Mouse (Mus musculus) cerebellum, postnatal 4 days (tissue): ENCODE results near the gene Cdh11.
"Not testable (repeated sequence)": the region's sequence is repeated elsewhere in the genome, so short reads cannot be mapped to it uniquely, and the experiment has no call there.

Experiments used
- DNase-seq, 2 experiments: peaks; one replicate each; pipeline ENCODE4 v3.0.0; 2022; ENCODE audit warnings: low spot score in 2 of 2, mixed read lengths in 1 of 2

The Cdh11 gene

GRCm38 (mm10) chr8:102715956-102716355, 69.5 kb downstream of the Cdh11 start:
- no peak for DNase-seq

DNA sequence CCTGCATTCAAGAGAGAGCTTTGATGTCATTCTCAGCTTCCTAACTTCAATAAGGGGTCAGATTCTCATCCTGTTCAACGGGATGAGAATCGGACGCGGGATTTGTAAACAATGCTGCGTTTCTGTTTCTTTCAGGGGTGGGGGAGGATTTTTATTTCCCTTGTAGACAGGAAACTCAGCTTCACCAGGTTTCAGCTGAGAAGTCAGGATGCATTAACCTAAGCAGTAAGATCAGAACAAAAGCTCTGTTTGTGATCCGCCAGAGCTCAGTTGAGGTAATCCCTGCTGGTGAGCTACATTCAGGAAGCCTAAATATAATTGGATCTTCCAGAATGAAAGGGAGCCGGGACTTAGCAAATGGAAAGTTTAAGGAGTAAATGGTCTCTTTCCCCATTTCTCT, 78.1 kb downstream of the Cdh11 start:
- no peak for DNase-seq

- DNase-seq = no peak
Measured at GRCm38 (mm10) chr8:102705376-102705905, 80.0 kb downstream of the Cdh11 start.

GRCm38 (mm10) chr8:102700245-102700644, 85.2 kb downstream of the Cdh11 start:
- DNase-seq = no peak

DNA sequence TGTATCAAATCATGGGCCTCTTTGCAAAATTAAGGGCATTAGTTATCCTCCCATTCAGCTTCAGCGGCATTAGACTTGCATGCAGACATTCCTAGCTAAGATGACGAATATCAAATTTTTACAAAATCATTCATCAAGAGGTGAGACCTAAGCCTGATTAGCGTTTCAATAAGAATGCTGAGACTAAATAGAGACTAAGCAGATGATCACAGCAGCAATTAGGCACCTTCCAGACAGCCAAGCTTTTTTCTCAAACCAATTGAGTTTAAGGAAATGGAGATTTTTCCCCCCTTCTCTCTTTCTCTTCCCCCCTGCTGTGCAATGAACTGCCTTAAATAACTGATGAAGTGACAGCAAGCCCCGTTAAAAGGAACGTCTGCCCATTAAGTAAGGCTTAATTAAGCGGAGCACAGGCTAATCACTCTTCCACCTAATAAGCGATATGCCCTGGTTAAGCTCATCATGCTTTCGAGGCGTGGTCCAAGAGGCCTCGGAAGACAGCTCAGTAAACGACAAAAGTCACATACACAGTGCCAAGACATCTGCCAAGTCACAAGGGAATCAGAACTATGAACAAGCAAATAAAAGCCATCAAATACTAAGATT, 87.1 kb downstream of the Cdh11 start:
- no peak for DNase-seq

- no peak for DNase-seq
Measured at GRCm38 (mm10) chr8:102693465-102693864, 92.0 kb downstream of the Cdh11 start.

- not testable (repeated sequence) for DNase-seq
Measured at GRCm38 (mm10) chr8:102685491-102685890, 100.0 kb downstream of the Cdh11 start.

- no peak for DNase-seq
Measured at GRCm38 (mm10) chr8:102685023-102685422, 100.4 kb downstream of the Cdh11 start.

GRCm38 (mm10) chr8:102677148-102677547, 108.3 kb downstream of the Cdh11 start:
- DNase-seq = no peak

GRCm38 (mm10) chr8:102664561-102664960, 120.9 kb downstream of the Cdh11 start:
- DNase-seq = not testable (repeated sequence)

GRCm38 (mm10) chr8:102656529-102656928, 128.9 kb downstream of the Cdh11 start:
- DNase-seq = no peak

GRCm38 (mm10) chr8:102651964-102652363, 133.5 kb downstream of the Cdh11 start:
- DNase-seq = no peak

DNA sequence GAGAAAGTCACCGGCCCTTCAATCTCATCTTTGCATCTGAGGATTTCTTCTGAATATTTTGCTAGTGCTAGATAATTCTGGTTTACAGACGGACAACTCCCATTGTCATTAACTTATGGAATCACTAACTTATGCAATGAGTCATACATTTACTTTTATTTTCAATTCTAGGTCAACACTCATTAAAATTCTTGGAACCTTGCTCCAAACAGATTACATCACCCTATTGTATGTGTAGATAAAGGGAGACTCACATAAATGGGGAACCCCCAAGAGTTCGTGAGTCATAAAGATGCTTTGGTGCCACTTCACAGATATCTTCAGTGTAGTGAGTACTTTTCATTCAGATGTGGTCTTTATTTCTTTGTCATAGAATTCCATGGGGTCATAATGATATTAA, 158.3 kb downstream of the Cdh11 start:
- no peak for DNase-seq

- peak in 1 of 2 experiments; percentile 8 for DNase-seq
Measured at GRCm38 (mm10) chr8:102612146-102612545, 173.3 kb downstream of the Cdh11 start.

- DNase-seq = no peak
Measured at GRCm38 (mm10) chr8:102601327-102601726, 184.1 kb downstream of the Cdh11 start.

DNA sequence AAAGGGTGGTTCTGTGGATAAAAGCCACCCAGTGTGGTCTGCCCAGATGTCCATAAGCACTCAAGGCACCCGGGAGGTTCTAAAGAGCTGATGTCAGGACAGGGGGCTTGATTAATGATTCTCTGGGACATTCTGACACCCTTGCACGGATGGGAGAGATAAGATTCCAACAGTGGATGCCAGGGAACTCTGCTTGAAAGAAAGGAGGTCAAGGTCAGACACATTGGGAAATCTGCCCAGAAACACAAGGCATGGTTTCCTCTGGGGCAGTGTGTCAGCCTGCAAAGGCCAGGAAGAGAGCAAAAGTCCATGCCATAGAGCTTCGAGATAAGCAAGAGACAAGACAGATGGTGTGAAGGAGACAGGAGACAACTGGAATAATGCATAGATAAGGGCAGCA, 188.9 kb downstream of the Cdh11 start:
- no peak for DNase-seq

DNA sequence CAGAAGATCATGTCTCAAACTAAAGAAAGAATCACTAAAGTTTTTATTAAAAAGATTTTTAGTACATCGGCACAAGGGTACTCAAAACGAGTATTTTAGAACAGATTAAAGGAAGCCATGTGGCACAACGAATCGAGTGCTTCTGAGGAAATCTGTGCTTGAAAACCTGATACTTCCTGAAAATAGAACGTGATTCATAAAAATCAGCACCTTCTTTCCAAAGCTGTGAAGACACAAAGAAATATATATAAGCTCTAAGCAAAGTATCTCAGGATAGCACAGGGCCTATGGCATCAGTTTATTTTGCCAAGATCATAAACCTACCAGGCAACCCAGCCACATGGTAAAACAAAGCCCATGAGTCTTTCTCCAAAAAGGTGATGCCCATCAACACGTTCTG, 191.5 kb downstream of the Cdh11 start:
- DNase-seq = no peak
